ENCODE assay signal across 8 mouse cellular contexts in genomic region chr6:136470321-136471230, GRCm38 (mm10). TPM values are rescaled to one million over a fixed set of nuclear protein-coding genes. Genes with fewer than 3 reads are reported as not detected.
A peak's percentile ranks its signal among the peaks of the same experiment; 100 is the strongest.
DNase-seq lines count a peak whose midpoint lies in the region; ATAC-seq and TF ChIP-seq lines count a peak whose summit lies in the region.

No protein-coding gene starts in this region.

- H3K4me2 ChIP-seq in forebrain, embryonic 16.5 days (ENCODE audit: low read length), result peak overlapping the region; percentile 21; the same call in 1 of the 2 replicates
- H3K4me2 ChIP-seq in neural tube, embryonic 15.5 days, result peak overlapping the region; percentile 34

- 2% methylated on average over 30 of the region's 31 CpGs for WGBS in forebrain, embryonic 16.5 days
- WGBS in neural tube, embryonic 15.5 days, result 5% methylated on average over 31 of the region's 31 CpGs

- no peak for TF ChIP-seq EP300 in MEL (IDR thresholded peaks at IDR 0.05; ENCODE audit: low read depth in 1 of 2, low read length in 2 of 2)

- intact Hi-C loops in heart, postnatal 25 days (cut with DNase I), result no loop called here

- H3K9ac ChIP-seq in MEL (ENCODE audit: control insufficient read depth, low read depth, low read length, poor library complexity, severe bottlenecking), result peak overlapping the region; percentile 82
- peak overlapping the region; percentile 33; the same call in 1 of the 2 replicates for H3K9ac ChIP-seq in forebrain, embryonic 16.5 days (replicated peaks; ENCODE audit: low read depth, low read length)
- H3K9ac ChIP-seq in neural tube, embryonic 15.5 days (replicated peaks), result no peak overlapping the region

- peak; percentile 78 for ATAC-seq in forebrain, embryonic 16.5 days
- ATAC-seq in neural tube, embryonic 15.5 days (ENCODE audit: low FRiP score), result peak; percentile 58

- peaks cover 0 to 51% of the 10 kb centered on the region in 2 experiments; a peak in 2 of 4 replicates for H3K4me1 ChIP-seq in MEL (ENCODE audit: control insufficient read depth in 1 of 2, insufficient read depth in 2 of 2, low read length in 2 of 2)
- peaks cover 33% of the 10 kb centered on the region for H3K4me1 ChIP-seq in forebrain, embryonic 16.5 days (replicated peaks; ENCODE audit: control insufficient read depth, insufficient read depth, low read length)
- H3K4me1 ChIP-seq in neural tube, embryonic 15.5 days, result peaks cover 45% of the 10 kb centered on the region
- peaks cover 32% of the 10 kb centered on the region for H3K4me1 ChIP-seq in testis, adult 2 months (ENCODE audit: control insufficient read depth, insufficient read depth, low read length)

- peak; percentile 52 to 61; a peak in 3 of 4 replicates for TF ChIP-seq POLR2A in MEL (IDR thresholded peaks at IDR 0.05; ENCODE audit: control insufficient read depth in 1 of 2, insufficient read depth in 1 of 2, low read depth in 1 of 2, low read length in 2 of 2, poor library complexity in 1 of 2)
- TF ChIP-seq POLR2A in testis, adult 2 months (IDR thresholded peaks at IDR 0.05; ENCODE audit: control insufficient read depth, low read depth, low read length), result peak; percentile 35

- no peaks in the 10 kb centered on the region; the same call in 1 of the 2 replicates for H3K79me2 ChIP-seq in MEL (ENCODE audit: control insufficient read depth, insufficient read depth, low read length, poor library complexity)

- H3K4me3 ChIP-seq in MEL (ENCODE audit: control insufficient read depth in 1 of 2, insufficient read depth in 1 of 2, low read depth in 2 of 2, low read length in 2 of 2), result peak overlapping the region; percentile 0 to 54
- H3K4me3 ChIP-seq in forebrain, embryonic 16.5 days (replicated peaks; ENCODE audit: low read length), result no peak overlapping the region
- H3K4me3 ChIP-seq in neural tube, embryonic 15.5 days (replicated peaks), result no peak overlapping the region
- peak overlapping the region; percentile 72 for H3K4me3 ChIP-seq in testis, adult 2 months (ENCODE audit: control insufficient read depth, low read depth, low read length)

- no peaks in the 10 kb centered on the region for H3K9me3 ChIP-seq in MEL (replicated peaks; ENCODE audit: insufficient read depth, low read length)
- no peaks in the 10 kb centered on the region for H3K9me3 ChIP-seq in forebrain, embryonic 16.5 days (ENCODE audit: control insufficient read depth, low read length)
- no peaks in the 10 kb centered on the region for H3K9me3 ChIP-seq in neural tube, embryonic 15.5 days (replicated peaks)

- H3K27ac ChIP-seq in MEL (ENCODE audit: control insufficient read depth, low read depth, low read length), result peak overlapping the region; percentile 100
- peak overlapping the region; percentile 97 for H3K27ac ChIP-seq in forebrain, embryonic 16.5 days (ENCODE audit: low read length)
- H3K27ac ChIP-seq in neural tube, embryonic 15.5 days (replicated peaks), result peak overlapping the region; percentile 92
- H3K27ac ChIP-seq in testis, adult 2 months (ENCODE audit: control insufficient read depth, insufficient read depth, low read depth, low read length), result peak overlapping the region; percentile 83

- DNase-seq in MEL (ENCODE audit: low read depth, low spot score), result peak; percentile 90
- peak; percentile 78 for DNase-seq in cerebellum, adult 8-10 months
- peak; percentile 85 for DNase-seq in heart, postnatal 25 days (ENCODE audit: low spot score)
- peak; percentile 82 to 93 for DNase-seq in layer of hippocampus, adult 18-20 months (ENCODE audit: low spot score in 2 of 2)
- DNase-seq in lung, adult 18-20 months, result peak; percentile 87 to 92

- H3K27me3 ChIP-seq in MEL (ENCODE audit: control insufficient read depth in 1 of 2, insufficient read depth in 2 of 2, low read length in 2 of 2), result no peaks in the 10 kb centered on the region
- no peaks in the 10 kb centered on the region for H3K27me3 ChIP-seq in forebrain, embryonic 16.5 days (replicated peaks; ENCODE audit: control insufficient read depth, insufficient read depth, low read length)
- no peaks in the 10 kb centered on the region for H3K27me3 ChIP-seq in neural tube, embryonic 15.5 days (replicated peaks)
- H3K27me3 ChIP-seq in testis, adult 2 months (ENCODE audit: control insufficient read depth, insufficient read depth, low read length), result no peaks in the 10 kb centered on the region

- H3K36me3 ChIP-seq in MEL (ENCODE audit: control insufficient read depth in 1 of 2, insufficient read depth in 2 of 2, low read length in 2 of 2), result peaks cover 0 to 48% of the 10 kb centered on the region in 2 experiments; a peak in 2 of 4 replicates
- H3K36me3 ChIP-seq in forebrain, embryonic 16.5 days (ENCODE audit: control insufficient read depth, insufficient read depth), result no peaks in the 10 kb centered on the region
- H3K36me3 ChIP-seq in neural tube, embryonic 15.5 days, result no peaks in the 10 kb centered on the region
- no peaks in the 10 kb centered on the region for H3K36me3 ChIP-seq in testis, adult 2 months (ENCODE audit: control insufficient read depth, insufficient read depth, low read length)

- no peak for TF ChIP-seq RAD21 in MEL (IDR thresholded peaks at IDR 0.05; ENCODE audit: low read depth, low read length)

- TF ChIP-seq CTCF in MEL (IDR thresholded peaks at IDR 0.05 in 2 of 3, conservative IDR thresholded peaks at IDR 0.05 in 1 of 3; ENCODE audit: control insufficient read depth in 1 of 3, insufficient read depth in 1 of 3, low read depth in 2 of 3, low read length in 3 of 3, poor library complexity in 1 of 3, severe bottlenecking in 1 of 3), result no peak
- TF ChIP-seq CTCF in testis, adult 2 months (IDR thresholded peaks at IDR 0.05; ENCODE audit: control insufficient read depth, insufficient read depth, insufficient replicate concordance, low read depth, low read length), result no peak

TF ChIP-seq in MEL, 35 proteins besides CTCF, POLR2A, EP300 and RAD21:
- no peak for TF ChIP-seq TBP (IDR thresholded peaks at IDR 0.05; ENCODE audit: low read depth, low read length)
- no peak for TF ChIP-seq KAT2A (conservative IDR thresholded peaks at IDR 0.05; ENCODE audit: low read depth, low read length)
- no peak for TF ChIP-seq MEF2A (IDR thresholded peaks at IDR 0.05; ENCODE audit: extremely low read depth, insufficient replicate concordance, low read depth, low read length, poor library complexity, severe bottlenecking)
- no peak for TF ChIP-seq GABPA (IDR thresholded peaks at IDR 0.05; ENCODE audit: low read depth, low read length)
- no peak for TF ChIP-seq MYB (IDR thresholded peaks at IDR 0.05; ENCODE audit: low read depth, low read length)
- no peak for TF ChIP-seq ELF1 (IDR thresholded peaks at IDR 0.05; ENCODE audit: low read depth, low read length)
- no peak for TF ChIP-seq CHD1 (IDR thresholded peaks at IDR 0.05; ENCODE audit: low read depth, low read length)
- TF ChIP-seq POLR2AphosphoS2 (IDR thresholded peaks at IDR 0.05; ENCODE audit: low read length), result no peak
- TF ChIP-seq MYC (IDR thresholded peaks at IDR 0.05; ENCODE audit: low read depth, low read length), result no peak
- TF ChIP-seq TCF12 (IDR thresholded peaks at IDR 0.05; ENCODE audit: low read depth, low read length), result no peak
- no peak for TF ChIP-seq GATA1 (IDR thresholded peaks at IDR 0.05; ENCODE audit: low read depth, low read length)
- no peak for TF ChIP-seq MAX (IDR thresholded peaks at IDR 0.05; ENCODE audit: low read length)
- no peak for TF ChIP-seq MXI1 (IDR thresholded peaks at IDR 0.05; ENCODE audit: low read depth, low read length)
- no peak for TF ChIP-seq BHLHE40 (IDR thresholded peaks at IDR 0.05; ENCODE audit: borderline replicate concordance, low read depth, low read length)
- TF ChIP-seq NELFE (IDR thresholded peaks at IDR 0.05; ENCODE audit: low read depth, low read length), result no peak
- TF ChIP-seq MAFK (IDR thresholded peaks at IDR 0.05; ENCODE audit: borderline replicate concordance, low read depth, low read length), result no peak
- no peak for TF ChIP-seq ZMIZ1 (IDR thresholded peaks at IDR 0.05; ENCODE audit: low read depth, low read length)

RNA-seq across cellular contexts. Expression of gene Atf7ip, which starts 35.4 kb away (rescaled TPM):
- total RNA-seq in MEL (2012; rRNA removed), result 7.3 and 10.7 TPM in 2 replicates
- 10 to 100 TPM; 24.6 to 56.1 TPM for polyA plus RNA-seq in MEL (2012; ENCODE audit: insufficient read depth in 1 of 2, insufficient read length in 2 of 2, low read depth in 1 of 2, low replicate concordance in 2 of 2, missing spikeins in 1 of 2)
- 49.2 and 50.9 TPM in 2 replicates for polyA plus RNA-seq in forebrain, embryonic 16.5 days (2015; fragmentation: Nextera tagmentation; extraction: Ambion mirVana)
- total RNA-seq in heart, postnatal 25 days (2021), result 10 to 100 TPM; 79.8 to 92.6 TPM
- total RNA-seq in layer of hippocampus, adult 18-20 months (2021), result 100 to 1,000 TPM; 103 to 122 TPM
- polyA plus RNA-seq in neural tube, embryonic 15.5 days (2015; fragmentation: Nextera tagmentation; extraction: Ambion mirVana), result 33.5 and 36.0 TPM in 2 replicates
- 15.9 and 16.8 TPM in 2 replicates for polyA plus RNA-seq in testis, adult 2 months (2012; rRNA removed)

RNA-seq across cellular contexts. Expression of gene E330021D16Rik, which starts 55.2 kb away (rescaled TPM):
- not detected in 2 replicates for total RNA-seq in MEL (2012; rRNA removed)
- polyA plus RNA-seq in MEL (2012; ENCODE audit: insufficient read depth in 1 of 2, insufficient read length in 2 of 2, low read depth in 1 of 2, low replicate concordance in 2 of 2, missing spikeins in 1 of 2), result not detected
- polyA plus RNA-seq in forebrain, embryonic 16.5 days (2015; fragmentation: Nextera tagmentation; extraction: Ambion mirVana), result not detected in 2 replicates
- total RNA-seq in heart, postnatal 25 days (2021), result not detected
- not detected for total RNA-seq in layer of hippocampus, adult 18-20 months (2021)
- polyA plus RNA-seq in neural tube, embryonic 15.5 days (2015; fragmentation: Nextera tagmentation; extraction: Ambion mirVana), result 0.13 TPM in 1 of 2 replicates, not detected in the other
- polyA plus RNA-seq in testis, adult 2 months (2012; rRNA removed), result 0.12 and 0.28 TPM in 2 replicates

Comparison
In these comparisons a context has a peak if more than half of its experiments do, and no peak if none do; other contexts are left out.
1. H3K4me3 ChIP-seq: peak in MEL (2 of 2) and testis, adult 2 months (single experiment); none in forebrain, embryonic 16.5 days (single experiment) and neural tube, embryonic 15.5 days (single experiment).
2. Peak in every context shown above with its lines, with median percentiles within 50 percentile points of each other: DNase-seq and H3K27ac ChIP-seq.